Mouse (Mus musculus): ENCODE measurements around the gene Gpr179. TPM values are rescaled to one million over a fixed set of nuclear protein-coding genes. Genes with fewer than 3 reads are reported as not detected.
"Not testable (repeated sequence)": the region's sequence is repeated elsewhere in the genome, so short reads cannot be mapped to it uniquely, and the experiment has no call there.

Gene Gpr179
- polyA plus RNA-seq, 1 experiment, result 0.95 TPM

DNA sequence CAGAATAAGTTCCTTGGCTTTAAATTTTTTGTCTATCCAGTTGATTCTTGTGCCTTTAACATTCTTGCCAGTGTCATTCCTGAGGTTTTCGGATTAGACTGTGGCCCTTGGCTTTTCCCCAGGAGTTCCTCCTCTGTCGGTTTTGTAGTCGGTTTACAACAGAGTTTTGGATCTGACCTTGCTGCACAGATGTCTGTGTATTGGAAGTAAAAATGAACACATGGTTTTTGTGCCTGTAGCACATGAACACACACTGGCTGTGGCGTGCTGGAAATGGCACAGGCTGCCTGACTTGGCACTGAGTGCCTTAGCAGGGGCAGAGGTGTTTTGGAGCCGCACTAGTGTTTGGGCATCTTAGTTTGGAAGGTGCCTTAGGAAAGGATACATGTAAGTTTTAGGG is 16.6 kb upstream of the Gpr179 start:
- Histone ChIP-seq H3K4me3 (ENCODE audit: control insufficient read depth, low read depth, low read length) (no peak overlapping the region), H3K27ac (ENCODE audit: control insufficient read depth, insufficient read depth, low read depth, low read length) (no peak overlapping the region), H3K27me3 (ENCODE audit: control insufficient read depth, insufficient read depth, low read length) (no peaks in the 10 kb centered on the region), H3K36me3 (ENCODE audit: control insufficient read depth, insufficient read depth, low read length) (peaks cover 7% of the 10 kb centered on the region), H3K4me1 (ENCODE audit: control insufficient read depth, insufficient read depth, low read length) (peaks cover 4% of the 10 kb centered on the region)
- no peak for TF ChIP-seq POLR2A (IDR thresholded peaks at IDR 0.05; ENCODE audit: control insufficient read depth, low read depth, low read length)
- TF ChIP-seq CTCF (IDR thresholded peaks at IDR 0.05; ENCODE audit: control insufficient read depth, insufficient read depth, insufficient replicate concordance, low read depth, low read length), result no peak

DNA sequence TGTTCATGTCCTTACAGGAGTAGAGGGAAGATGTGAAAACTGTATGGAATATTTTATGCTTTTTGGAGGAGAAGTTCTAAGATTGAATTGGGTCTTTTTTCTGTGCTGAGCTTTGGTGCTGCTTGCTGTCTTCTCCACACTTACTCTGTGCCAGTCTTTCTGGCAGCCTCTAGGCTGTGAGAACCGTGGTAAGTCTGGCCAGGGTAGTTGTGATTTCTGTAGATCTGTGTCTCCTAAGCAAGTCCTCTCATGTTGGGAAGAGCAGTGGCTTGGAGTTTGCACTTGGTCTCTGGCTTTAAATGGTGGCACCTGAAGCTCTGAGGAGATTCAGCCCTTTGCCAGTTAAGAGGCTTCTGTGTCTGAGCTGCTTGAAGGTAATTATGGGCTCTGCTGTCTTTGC is 13.7 kb upstream of the Gpr179 start:
- TF ChIP-seq CTCF (IDR thresholded peaks at IDR 0.05; ENCODE audit: control insufficient read depth, insufficient read depth, insufficient replicate concordance, low read depth, low read length), result no peak
- no peak for TF ChIP-seq POLR2A (IDR thresholded peaks at IDR 0.05; ENCODE audit: control insufficient read depth, low read depth, low read length)
- peaks cover 7% of the 10 kb centered on the region for H3K4me1 ChIP-seq (ENCODE audit: control insufficient read depth, insufficient read depth, low read length)
- no peak overlapping the region for H3K27ac ChIP-seq (ENCODE audit: control insufficient read depth, insufficient read depth, low read depth, low read length)
- no peaks in the 10 kb centered on the region for H3K27me3 ChIP-seq (ENCODE audit: control insufficient read depth, insufficient read depth, low read length)
- H3K4me3 ChIP-seq (ENCODE audit: control insufficient read depth, low read depth, low read length), result peak overlapping the region; percentile 73
- H3K36me3 ChIP-seq (ENCODE audit: control insufficient read depth, insufficient read depth, low read length), result peaks cover 9% of the 10 kb centered on the region

DNA sequence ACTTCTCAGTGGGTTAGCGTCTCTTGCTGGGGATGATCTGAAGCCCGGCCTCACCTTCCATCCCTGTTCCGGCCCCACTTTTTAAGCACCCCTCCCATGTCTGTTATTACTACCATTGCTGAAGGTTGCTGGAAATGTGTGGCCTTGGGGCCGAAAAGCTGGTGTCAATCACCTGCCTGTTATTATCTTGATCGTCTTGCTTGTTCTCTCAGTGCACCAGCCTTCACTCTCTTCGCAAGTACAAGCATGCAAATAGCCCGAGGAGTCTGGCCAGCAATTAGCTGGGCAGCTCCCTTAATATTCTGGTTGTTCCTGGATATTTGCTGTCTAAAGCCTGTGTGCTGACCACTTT is 11.7 kb upstream of the Gpr179 start:
- Histone ChIP-seq H3K27ac (ENCODE audit: control insufficient read depth, insufficient read depth, low read depth, low read length) (peak overlapping the region; percentile 92), H3K4me1 (ENCODE audit: control insufficient read depth, insufficient read depth, low read length) (peaks cover 7% of the 10 kb centered on the region), H3K36me3 (ENCODE audit: control insufficient read depth, insufficient read depth, low read length) (peaks cover 9% of the 10 kb centered on the region), H3K4me3 (ENCODE audit: control insufficient read depth, low read depth, low read length) (peak overlapping the region; percentile 85), H3K27me3 (ENCODE audit: control insufficient read depth, insufficient read depth, low read length) (no peaks in the 10 kb centered on the region)
- no peak for TF ChIP-seq POLR2A (IDR thresholded peaks at IDR 0.05; ENCODE audit: control insufficient read depth, low read depth, low read length)
- TF ChIP-seq CTCF (IDR thresholded peaks at IDR 0.05; ENCODE audit: control insufficient read depth, insufficient read depth, insufficient replicate concordance, low read depth, low read length), result no peak

DNA sequence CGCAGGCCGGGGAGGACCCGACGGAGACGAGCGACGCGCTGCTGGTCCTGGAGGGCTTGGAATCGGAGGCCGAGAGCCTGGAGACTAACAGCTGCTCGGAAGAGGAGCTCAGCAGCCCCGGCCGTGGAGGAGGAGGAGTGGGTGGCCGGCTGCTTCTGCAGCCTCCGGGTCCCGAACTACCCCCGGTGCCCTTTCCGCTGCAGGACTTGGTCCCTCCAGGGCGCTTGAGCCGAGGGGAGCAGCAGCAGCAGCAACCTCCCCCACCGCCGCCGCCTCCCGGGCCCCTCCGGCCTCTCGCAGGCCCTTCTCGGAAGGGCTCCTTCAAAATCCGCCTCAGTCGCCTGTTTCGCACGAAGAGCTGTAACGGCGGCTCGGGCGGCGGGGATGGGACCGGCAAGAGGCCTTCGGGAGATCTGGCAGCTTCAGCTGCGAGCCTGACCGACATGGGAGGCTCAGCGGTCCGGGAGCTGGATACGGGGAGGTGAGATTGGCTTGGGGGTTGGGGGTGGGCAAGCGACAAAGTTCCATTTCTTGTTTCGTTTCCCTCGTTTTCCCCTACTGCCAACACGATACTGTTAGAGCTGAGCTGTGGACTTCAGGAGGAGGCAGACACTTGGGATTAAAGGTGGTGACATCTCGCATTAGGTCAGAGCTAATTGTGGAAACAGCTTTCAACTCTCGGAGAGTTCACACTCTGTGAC is 11.2 kb upstream of the Gpr179 start:
- H3K4me3 ChIP-seq (ENCODE audit: control insufficient read depth, low read depth, low read length), result peak overlapping the region; percentile 85
- TF ChIP-seq CTCF (IDR thresholded peaks at IDR 0.05; ENCODE audit: control insufficient read depth, insufficient read depth, insufficient replicate concordance, low read depth, low read length) (no peak), POLR2A (IDR thresholded peaks at IDR 0.05; ENCODE audit: control insufficient read depth, low read depth, low read length) (no peak)
- peaks cover 9% of the 10 kb centered on the region for H3K36me3 ChIP-seq (ENCODE audit: control insufficient read depth, insufficient read depth, low read length)
- H3K4me1 ChIP-seq (ENCODE audit: control insufficient read depth, insufficient read depth, low read length), result peaks cover 7% of the 10 kb centered on the region
- peak overlapping the region; percentile 92 for H3K27ac ChIP-seq (ENCODE audit: control insufficient read depth, insufficient read depth, low read depth, low read length)
- H3K27me3 ChIP-seq (ENCODE audit: control insufficient read depth, insufficient read depth, low read length), result no peaks in the 10 kb centered on the region

- peak overlapping the region; percentile 85 for H3K4me3 ChIP-seq (ENCODE audit: control insufficient read depth, low read depth, low read length)
- no peaks in the 10 kb centered on the region for H3K27me3 ChIP-seq (ENCODE audit: control insufficient read depth, insufficient read depth, low read length)
- peaks cover 8% of the 10 kb centered on the region for H3K36me3 ChIP-seq (ENCODE audit: control insufficient read depth, insufficient read depth, low read length)
- H3K4me1 ChIP-seq (ENCODE audit: control insufficient read depth, insufficient read depth, low read length), result peaks cover 7% of the 10 kb centered on the region
- TF ChIP-seq POLR2A (IDR thresholded peaks at IDR 0.05; ENCODE audit: control insufficient read depth, low read depth, low read length) (no peak; the same call in 1 of the 2 replicates), CTCF (IDR thresholded peaks at IDR 0.05; ENCODE audit: control insufficient read depth, insufficient read depth, insufficient replicate concordance, low read depth, low read length) (no peak)
- H3K27ac ChIP-seq (ENCODE audit: control insufficient read depth, insufficient read depth, low read depth, low read length), result peak overlapping the region; percentile 92
Measured at GRCm38 (mm10) chr11:97362649-97362942, 10.7 kb upstream of the Gpr179 start.

DNA sequence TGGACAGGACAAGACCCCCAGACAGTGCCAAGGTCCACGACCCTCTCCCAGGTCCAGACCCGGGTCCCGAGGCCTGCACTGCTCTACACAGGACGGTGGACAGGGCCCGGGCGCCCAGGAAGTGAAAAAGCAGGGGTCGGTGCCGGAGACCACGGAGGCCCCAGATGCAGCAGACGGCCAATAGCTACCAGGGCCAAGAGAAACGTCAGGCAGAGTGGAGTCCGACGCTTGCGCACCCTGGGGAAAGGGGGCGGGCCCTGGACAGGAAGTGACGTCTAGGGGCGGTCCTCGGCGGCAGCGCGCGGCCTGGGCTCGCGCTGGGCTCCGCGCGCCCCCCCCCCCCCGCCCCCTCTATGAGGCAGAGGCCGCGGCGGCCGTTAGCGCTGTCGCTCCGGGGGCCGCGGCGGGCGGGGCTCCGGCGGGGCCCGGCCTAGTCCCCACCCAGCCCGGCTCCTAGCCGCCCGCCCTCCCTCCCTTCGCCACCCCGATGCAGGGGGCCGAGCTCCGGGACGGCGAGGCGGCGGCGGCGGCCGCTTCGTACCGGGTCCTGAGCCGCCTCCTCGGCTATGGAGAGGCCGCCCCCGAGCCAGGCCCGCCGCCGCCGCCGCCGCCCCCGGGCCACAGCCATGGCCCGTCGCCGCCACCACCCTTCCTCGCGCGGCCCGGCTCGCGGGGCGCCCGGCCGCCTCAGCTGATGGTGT is 10.2 kb upstream of the Gpr179 start, which contains the start of gene Socs7:
Socs7 (plus strand) TSS at position 604 of the 701 bp plus-strand sequence.
- Histone ChIP-seq H3K36me3 (ENCODE audit: control insufficient read depth, insufficient read depth, low read length) (peaks cover 8% of the 10 kb centered on the region), H3K4me1 (ENCODE audit: control insufficient read depth, insufficient read depth, low read length) (peaks cover 7% of the 10 kb centered on the region), H3K27me3 (ENCODE audit: control insufficient read depth, insufficient read depth, low read length) (no peaks in the 10 kb centered on the region), H3K4me3 (ENCODE audit: control insufficient read depth, low read depth, low read length) (peak within 1 kb of the TSS; percentile 88), H3K27ac (ENCODE audit: control insufficient read depth, insufficient read depth, low read depth, low read length) (peak within 1 kb of the TSS; percentile 92)
- TF ChIP-seq CTCF (IDR thresholded peaks at IDR 0.05; ENCODE audit: control insufficient read depth, insufficient read depth, insufficient replicate concordance, low read depth, low read length) (no peak), POLR2A (IDR thresholded peaks at IDR 0.05; ENCODE audit: control insufficient read depth, low read depth, low read length) (peak; percentile 68; the same call in 1 of the 2 replicates)

DNA sequence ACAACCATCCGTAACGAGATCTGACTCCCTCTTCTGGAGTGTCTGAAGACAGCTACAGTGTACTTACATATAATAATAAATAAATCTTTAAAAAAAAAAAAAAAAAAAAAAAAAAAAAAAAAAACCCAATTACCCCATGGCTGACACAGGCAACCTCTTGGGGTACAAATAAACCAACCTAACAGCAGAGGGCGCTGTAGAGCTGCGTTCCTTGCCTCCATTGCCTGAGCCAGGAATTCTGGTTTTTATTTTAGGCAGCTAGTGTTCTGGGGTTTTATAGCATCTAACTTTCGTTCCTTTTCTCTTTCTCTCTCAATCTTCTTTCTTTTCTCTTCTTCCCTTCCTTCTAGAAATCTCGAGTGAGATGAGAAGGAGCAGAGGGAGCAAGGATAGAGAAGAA is 5.8 kb upstream of the Gpr179 start:
- peak; percentile 76; the same call in 1 of the 2 replicates for TF ChIP-seq CTCF (IDR thresholded peaks at IDR 0.05; ENCODE audit: control insufficient read depth, insufficient read depth, insufficient replicate concordance, low read depth, low read length)
- not testable (repeated sequence) for H3K27ac ChIP-seq (ENCODE audit: control insufficient read depth, insufficient read depth, low read depth, low read length); H3K36me3 ChIP-seq (ENCODE audit: control insufficient read depth, insufficient read depth, low read length); H3K27me3 ChIP-seq (ENCODE audit: control insufficient read depth, insufficient read depth, low read length); H3K4me1 ChIP-seq (ENCODE audit: control insufficient read depth, insufficient read depth, low read length); H3K4me3 ChIP-seq (ENCODE audit: control insufficient read depth, low read depth, low read length)

Data from testis, adult 2 months (tissue).